Mouse (Mus musculus) CD4-positive, CD25-positive, alpha-beta regulatory T cell, adult 4 months (primary cell): ENCODE results near the gene Fam78b. TPM values are rescaled to one million over a fixed set of nuclear protein-coding genes. Genes with fewer than 3 reads are reported as not detected.
A peak's percentile ranks its signal among the peaks of the same experiment; 100 is the strongest.

Source experiments
- ATAC-seq: one replicate; pipeline ENCODE4 v1.8.0; 2017
- polyA plus RNA-seq, 2 experiments: library from polyadenylated mRNA; unstranded; fragments of 100-300 nt; shearing (Covaris generic); gene quantifications; one replicate each; pipeline ENCODE4 v1.2.1; 2017

Gene Fam78b
- polyA plus RNA-seq, 2 experiments from 2014 or later, result 0.08 TPM; not detected in 1

- no peak for ATAC-seq
Measured at GRCm38 (mm10) chr1:167034435-167034834, 33.2 kb downstream of the Fam78b start.

GRCm38 (mm10) chr1:167042558-167042957 lies 41.3 kb downstream of the Fam78b start:
- no peak for ATAC-seq

GRCm38 (mm10) chr1:167046169-167046927 lies 45.1 kb downstream of the Fam78b start:
- no peak for ATAC-seq

DNA sequence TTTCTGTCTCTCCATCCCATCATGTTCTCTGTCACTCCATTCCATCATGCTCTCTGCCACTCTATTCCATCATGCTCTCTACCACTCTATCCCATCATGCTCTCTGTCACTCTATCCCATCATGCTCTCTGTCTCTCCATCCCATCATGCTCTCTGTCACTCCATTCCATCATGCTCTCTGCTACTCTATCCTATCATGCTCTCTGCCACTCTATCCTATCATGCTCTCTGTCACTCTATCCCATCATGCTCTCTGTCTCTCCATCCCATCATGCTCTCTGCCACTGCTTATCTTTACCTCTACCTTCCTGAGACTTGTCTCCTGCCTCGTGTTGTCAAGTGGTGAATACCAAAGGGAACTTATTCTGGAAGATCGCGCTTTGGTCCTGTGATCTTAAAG lies 49.6 kb downstream of the Fam78b start:
- no peak for ATAC-seq

GRCm38 (mm10) chr1:167054029-167054428 lies 52.8 kb downstream of the Fam78b start:
- no peak for ATAC-seq

DNA sequence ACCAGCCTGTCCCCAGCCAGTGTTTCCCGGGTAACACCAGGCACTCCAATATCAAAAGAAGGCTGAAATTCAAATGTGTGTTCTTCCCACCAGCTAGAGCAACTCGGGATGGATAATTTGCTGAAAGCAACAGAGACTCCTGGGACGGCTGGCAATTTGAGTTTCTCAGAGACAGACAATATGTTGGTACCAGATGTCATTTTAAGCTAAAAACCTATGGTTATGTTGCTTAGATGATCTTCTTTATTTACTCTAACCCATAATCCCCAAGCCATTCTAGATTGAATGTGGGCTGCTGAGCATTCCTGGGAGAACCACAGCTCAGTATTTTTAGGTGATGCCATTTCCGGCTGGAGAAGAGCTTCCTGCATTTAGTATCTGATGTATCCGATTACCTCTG lies 56.3 kb downstream of the Fam78b start:
- ATAC-seq, result no peak

DNA sequence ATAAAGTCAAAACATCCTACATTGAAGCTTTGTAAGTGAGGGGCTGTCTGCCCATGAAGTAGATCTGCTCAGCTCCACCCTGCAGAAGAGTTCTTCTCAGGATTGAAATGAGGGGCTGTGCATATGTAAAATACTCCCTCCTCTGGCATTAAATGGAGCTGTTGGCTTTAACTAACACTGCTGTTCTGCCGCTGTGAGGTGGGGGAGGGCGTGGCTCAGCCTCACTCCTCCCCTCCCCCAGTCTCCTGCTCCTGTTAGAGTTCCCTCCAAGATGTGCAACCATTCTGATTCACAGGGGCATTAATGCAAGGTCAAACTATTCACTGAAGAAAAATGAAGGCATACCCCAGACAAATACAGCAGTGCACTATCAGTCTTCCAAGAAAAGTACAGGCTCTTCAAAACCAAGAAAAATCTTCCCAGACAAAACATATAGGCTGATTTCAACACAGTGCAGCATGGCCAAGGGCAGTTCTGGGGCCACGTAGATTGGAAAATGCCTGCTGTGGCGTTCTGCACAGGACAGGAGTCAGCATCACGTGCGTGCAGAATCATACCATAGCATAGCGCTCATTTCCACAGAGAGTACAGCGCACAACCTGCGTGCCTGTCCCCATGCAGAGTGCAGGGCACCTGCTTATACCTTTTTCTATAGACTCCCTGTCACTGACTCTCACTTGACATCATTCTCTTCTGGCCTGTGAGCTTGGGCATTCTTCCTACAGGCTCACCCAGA lies 58.5 kb downstream of the Fam78b start:
- no peak for ATAC-seq

- no peak for ATAC-seq
Measured at GRCm38 (mm10) chr1:167063971-167064370, 62.8 kb downstream of the Fam78b start.

- ATAC-seq, result no peak
Measured at GRCm38 (mm10) chr1:167065541-167065940, 64.3 kb downstream of the Fam78b start.

DNA sequence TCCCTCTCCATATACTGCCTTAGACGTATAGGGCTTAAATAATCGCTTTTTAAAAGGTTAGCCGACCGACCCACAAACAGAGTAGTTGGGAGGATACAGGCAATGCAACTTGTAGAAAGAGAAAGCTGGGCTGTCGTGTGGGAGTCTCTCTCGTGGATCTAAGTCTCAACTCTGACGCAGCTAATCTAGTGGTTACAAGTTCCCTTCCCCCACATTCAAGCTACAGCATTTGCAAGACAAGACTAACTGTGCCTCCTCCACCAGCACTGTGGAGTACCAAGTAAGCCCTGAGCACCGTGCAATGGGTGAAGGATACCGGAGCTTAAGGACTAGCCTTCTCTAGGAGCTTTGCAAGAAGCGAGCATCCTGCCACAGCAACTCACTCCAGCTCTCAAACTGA lies 64.8 kb downstream of the Fam78b start:
- no peak for ATAC-seq

DNA sequence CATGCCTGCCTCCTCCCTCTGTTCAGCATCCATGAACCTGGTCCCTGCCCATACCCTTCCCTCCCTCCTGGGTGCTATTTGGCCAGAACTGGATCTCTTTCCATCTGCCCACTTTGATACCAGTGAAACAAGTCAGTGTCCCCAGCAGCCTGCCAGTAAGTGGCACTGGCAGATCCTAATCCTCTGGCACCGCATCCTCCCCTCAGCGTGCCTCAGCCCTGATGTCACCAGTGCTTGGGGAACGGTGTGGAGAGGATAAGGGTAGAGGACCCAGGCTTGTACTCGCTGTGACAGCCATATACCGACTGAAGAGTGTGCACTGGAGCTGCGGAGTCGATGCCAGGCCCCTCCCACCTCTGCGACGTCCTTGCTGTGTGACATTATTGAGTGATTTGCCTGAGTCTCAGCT lies 65.7 kb downstream of the Fam78b start:
- no peak for ATAC-seq

GRCm38 (mm10) chr1:167069741-167070140 lies 68.5 kb downstream of the Fam78b start:
- ATAC-seq, result no peak

GRCm38 (mm10) chr1:167070306-167070705 lies 69.1 kb downstream of the Fam78b start:
- peak; percentile 77 for ATAC-seq

GRCm38 (mm10) chr1:167075726-167076125 lies 74.5 kb downstream of the Fam78b start:
- no peak for ATAC-seq

GRCm38 (mm10) chr1:167079476-167079875 lies 78.3 kb downstream of the Fam78b start:
- no peak for ATAC-seq

DNA sequence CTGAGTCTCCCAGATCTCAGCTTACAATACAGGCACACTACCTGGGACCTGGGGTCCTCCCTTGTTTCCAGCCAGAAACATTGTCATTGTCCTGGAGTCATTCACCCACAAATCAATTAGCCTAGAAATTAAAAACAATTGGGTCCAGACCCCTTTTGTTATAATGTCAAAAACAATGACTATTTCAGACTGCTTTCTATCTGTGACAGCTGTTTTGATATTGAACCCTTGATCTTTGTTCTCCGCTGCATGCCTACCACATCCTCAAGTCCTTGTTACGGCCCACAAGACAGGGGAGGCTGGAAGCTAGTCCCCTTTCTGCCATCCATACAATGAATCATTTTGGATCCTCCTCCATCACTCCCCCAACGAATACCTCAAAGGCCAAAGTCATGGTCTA lies 80.7 kb downstream of the Fam78b start:
- no peak for ATAC-seq

GRCm38 (mm10) chr1:167082506-167083100 lies 81.4 kb downstream of the Fam78b start:
- no peak for ATAC-seq

GRCm38 (mm10) chr1:167083181-167083580 lies 82.0 kb downstream of the Fam78b start:
- ATAC-seq, result no peak

DNA sequence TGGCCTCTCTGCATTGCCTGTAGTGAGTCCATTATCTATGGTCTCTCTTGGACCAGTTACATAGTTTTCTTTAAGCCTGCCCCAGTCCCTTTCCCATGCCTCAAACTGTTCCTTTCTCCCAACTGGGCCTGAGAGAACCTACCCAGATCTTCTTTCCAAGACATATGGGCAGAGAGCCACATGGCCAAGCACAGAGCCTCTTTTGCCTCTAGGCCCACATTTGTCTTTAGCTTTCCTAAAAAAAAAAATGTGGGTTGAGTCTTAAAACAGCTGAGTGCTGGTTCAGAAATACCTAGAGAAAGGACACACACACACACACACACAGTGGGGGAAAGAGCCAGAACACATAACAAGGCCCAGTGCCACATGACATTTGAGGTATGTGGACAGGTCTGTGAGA lies 83.1 kb downstream of the Fam78b start:
- no peak for ATAC-seq

DNA sequence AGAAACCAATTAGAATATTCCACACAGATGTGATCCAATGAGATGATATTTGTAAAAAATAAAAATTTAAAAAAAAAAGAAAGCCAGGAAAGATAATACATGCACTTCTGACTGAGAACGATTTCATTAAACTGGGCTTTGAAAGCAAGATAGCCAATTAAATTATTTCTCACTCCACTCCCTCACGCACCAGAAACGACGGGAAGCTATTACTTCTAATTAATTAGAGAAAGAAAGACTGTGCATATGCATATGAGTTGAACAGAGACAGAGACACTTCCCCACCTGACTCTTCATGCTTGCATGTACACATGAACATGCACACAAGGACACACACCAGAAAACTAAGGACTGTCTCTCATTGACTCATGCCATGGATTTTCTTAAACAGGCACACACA lies 84.2 kb downstream of the Fam78b start:
- no peak for ATAC-seq

- no peak for ATAC-seq
Measured at GRCm38 (mm10) chr1:167090466-167090865, 89.2 kb downstream of the Fam78b start.

- ATAC-seq, result no peak
Measured at GRCm38 (mm10) chr1:167093551-167093950, 92.3 kb downstream of the Fam78b start.

GRCm38 (mm10) chr1:167094589-167095148 lies 93.5 kb downstream of the Fam78b start:
- ATAC-seq, result no peak
